Mouse (Mus musculus): ENCODE data around the gene Tubb4b. TPM values are rescaled to one million over a fixed set of nuclear protein-coding genes. Genes with fewer than 3 reads are reported as not detected.

Tubb4b gene
- polyA plus RNA-seq, 1 experiment from 2014 or later = 361 TPM

GRCm38 (mm10) chr2:25230581-25230980 lies 6.1 kb upstream of the Tubb4b start:
- H3K4me1 ChIP-seq (replicated peaks) = peaks cover 14% of the 10 kb centered on the region
- H3K27ac ChIP-seq (replicated peaks) = no peak overlapping the region
- no peaks in the 10 kb centered on the region for H3K36me3 ChIP-seq
- no peaks in the 10 kb centered on the region; the same call in 1 of the 2 replicates for H3K27me3 ChIP-seq
- no peak overlapping the region for H3K4me3 ChIP-seq
- no peak for ATAC-seq (ENCODE audit: low read depth)
- 91% methylated on average over 7 of the region's 7 CpGs for WGBS
- no peak overlapping the region for H3K4me2 ChIP-seq
- no peaks in the 10 kb centered on the region for H3K9me3 ChIP-seq
- H3K9ac ChIP-seq = no peak overlapping the region; the same call in 1 of the 2 replicates

- no peak for ATAC-seq (ENCODE audit: low read depth)
- Histone ChIP-seq H3K4me2 (no peak overlapping the region), H3K4me1 (replicated peaks) (peaks cover 18% of the 10 kb centered on the region), H3K4me3 (no peak overlapping the region), H3K9ac (no peak overlapping the region), H3K36me3 (no peaks in the 10 kb centered on the region), H3K27me3 (no peaks in the 10 kb centered on the region; the same call in 1 of the 2 replicates), H3K27ac (replicated peaks) (no peak overlapping the region), H3K9me3 (no peaks in the 10 kb centered on the region)
- 85% methylated on average over 5 of the region's 5 CpGs for WGBS
Observed at GRCm38 (mm10) chr2:25229582-25229981, 5.1 kb upstream of the Tubb4b start.

DNA sequence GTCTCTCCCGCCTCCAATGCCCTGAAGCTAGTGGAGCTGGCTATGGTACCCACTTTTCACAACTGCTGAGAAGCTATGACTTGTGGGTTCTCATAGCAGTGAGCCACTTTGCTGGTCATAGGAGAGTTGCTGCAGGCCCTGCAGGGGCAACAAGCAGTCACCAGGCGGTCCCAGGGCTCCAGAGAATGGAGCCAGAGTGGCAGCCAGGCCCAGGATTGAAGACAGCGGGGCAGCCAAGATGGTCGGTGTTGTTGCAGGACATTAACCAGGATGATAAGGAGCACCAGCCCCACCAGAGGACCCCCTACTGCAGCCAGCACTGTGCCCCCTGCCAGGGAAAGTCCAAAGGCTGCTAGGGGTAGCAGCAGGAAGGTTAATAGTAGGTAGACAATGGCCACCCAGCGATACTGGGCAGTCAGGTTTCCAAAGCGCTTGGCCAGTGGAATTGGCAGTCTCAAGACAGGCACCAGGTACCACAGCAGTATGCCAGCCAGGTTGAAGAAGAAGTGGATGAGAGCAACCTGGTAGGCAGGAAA lies 4.6 kb upstream of the Tubb4b start:
- ATAC-seq (ENCODE audit: low read depth) = no peak
- Histone ChIP-seq H3K36me3 (no peaks in the 10 kb centered on the region), H3K9ac (peak overlapping the region; percentile 44; the same call in 1 of the 2 replicates), H3K27ac (replicated peaks) (no peak overlapping the region; the same call in 1 of the 2 replicates), H3K4me2 (peak overlapping the region; percentile 42), H3K4me1 (replicated peaks) (peaks cover 18% of the 10 kb centered on the region), H3K9me3 (no peaks in the 10 kb centered on the region), H3K4me3 (peak overlapping the region; percentile 20; the same call in 1 of the 2 replicates), H3K27me3 (no peaks in the 10 kb centered on the region; the same call in 1 of the 2 replicates)
- WGBS = 68% methylated on average over 6 of the region's 6 CpGs

DNA sequence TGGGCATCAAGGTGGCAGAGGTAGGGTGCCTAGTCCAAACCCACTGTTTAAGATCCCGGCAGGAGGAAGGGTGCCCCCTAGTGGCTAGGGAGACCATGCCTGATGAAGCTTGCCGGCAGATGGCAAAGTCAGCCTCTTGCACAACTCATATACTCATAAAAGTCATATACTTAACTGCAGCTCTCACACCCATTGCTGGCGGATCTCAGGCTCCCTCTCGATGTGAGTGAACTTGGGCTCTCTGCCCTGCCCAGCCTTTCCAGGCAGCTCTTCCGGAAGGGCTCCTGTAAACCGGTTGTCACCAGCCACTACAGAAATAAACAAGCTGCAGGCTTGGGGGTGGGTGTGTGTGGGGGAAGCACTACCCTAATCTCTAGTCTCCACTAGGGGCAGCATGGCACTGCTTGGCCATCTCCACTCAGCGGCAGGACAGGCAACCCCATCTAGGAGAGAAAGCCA lies 4.0 kb upstream of the Tubb4b start:
- no peak for ATAC-seq (ENCODE audit: low read depth)
- H3K36me3 ChIP-seq = no peaks in the 10 kb centered on the region
- peak overlapping the region; percentile 20 for H3K4me3 ChIP-seq
- H3K9me3 ChIP-seq = no peaks in the 10 kb centered on the region
- WGBS = 0% methylated on average over 7 of the region's 7 CpGs
- H3K4me1 ChIP-seq (replicated peaks) = peaks cover 23% of the 10 kb centered on the region
- H3K9ac ChIP-seq = peak overlapping the region; percentile 44; the same call in 1 of the 2 replicates
- peak overlapping the region; percentile 42 for H3K4me2 ChIP-seq
- H3K27ac ChIP-seq (replicated peaks) = peak overlapping the region; percentile 69; the same call in 1 of the 2 replicates
- H3K27me3 ChIP-seq = no peaks in the 10 kb centered on the region; the same call in 1 of the 2 replicates

DNA sequence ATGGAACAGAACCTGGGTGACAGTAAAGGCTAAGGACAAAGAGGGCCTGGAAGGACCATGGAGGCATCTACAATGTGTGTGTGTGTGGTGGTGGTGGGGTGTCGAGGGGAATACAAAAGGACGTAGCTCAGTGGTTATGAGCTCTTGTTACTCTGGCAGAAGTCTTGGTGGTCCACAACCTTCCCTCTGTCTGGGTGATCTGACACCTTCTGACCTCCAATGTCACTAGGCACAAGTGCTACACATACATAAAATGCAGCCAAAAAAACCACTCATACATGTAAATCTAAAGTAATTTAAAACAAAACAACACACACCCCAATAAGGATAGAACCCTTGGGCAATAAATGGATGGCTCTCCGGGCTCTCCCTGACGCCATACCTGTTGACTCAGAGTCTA lies 2.9 kb upstream of the Tubb4b start:
- Histone ChIP-seq H3K4me2 (no peak overlapping the region), H3K36me3 (no peaks in the 10 kb centered on the region), H3K4me1 (replicated peaks) (peaks cover 30% of the 10 kb centered on the region), H3K4me3 (no peak overlapping the region), H3K9ac (no peak overlapping the region), H3K27me3 (no peaks in the 10 kb centered on the region; the same call in 1 of the 2 replicates), H3K27ac (replicated peaks) (no peak overlapping the region), H3K9me3 (no peaks in the 10 kb centered on the region)
- WGBS = 85% methylated on average over 4 of the region's 4 CpGs
- no peak for ATAC-seq (ENCODE audit: low read depth)

- peaks cover 30% of the 10 kb centered on the region for H3K4me1 ChIP-seq (replicated peaks)
- no peak for ATAC-seq (ENCODE audit: low read depth)
- 81% methylated on average over 5 of the region's 5 CpGs for WGBS
- H3K4me2 ChIP-seq = no peak overlapping the region
- H3K9ac ChIP-seq = no peak overlapping the region
- H3K4me3 ChIP-seq = no peak overlapping the region
- H3K36me3 ChIP-seq = peaks cover 5% of the 10 kb centered on the region
- H3K27ac ChIP-seq (replicated peaks) = no peak overlapping the region
- no peaks in the 10 kb centered on the region for H3K9me3 ChIP-seq
- no peaks in the 10 kb centered on the region; the same call in 1 of the 2 replicates for H3K27me3 ChIP-seq
Observed at GRCm38 (mm10) chr2:25226864-25227263, 2.4 kb upstream of the Tubb4b start.

DNA sequence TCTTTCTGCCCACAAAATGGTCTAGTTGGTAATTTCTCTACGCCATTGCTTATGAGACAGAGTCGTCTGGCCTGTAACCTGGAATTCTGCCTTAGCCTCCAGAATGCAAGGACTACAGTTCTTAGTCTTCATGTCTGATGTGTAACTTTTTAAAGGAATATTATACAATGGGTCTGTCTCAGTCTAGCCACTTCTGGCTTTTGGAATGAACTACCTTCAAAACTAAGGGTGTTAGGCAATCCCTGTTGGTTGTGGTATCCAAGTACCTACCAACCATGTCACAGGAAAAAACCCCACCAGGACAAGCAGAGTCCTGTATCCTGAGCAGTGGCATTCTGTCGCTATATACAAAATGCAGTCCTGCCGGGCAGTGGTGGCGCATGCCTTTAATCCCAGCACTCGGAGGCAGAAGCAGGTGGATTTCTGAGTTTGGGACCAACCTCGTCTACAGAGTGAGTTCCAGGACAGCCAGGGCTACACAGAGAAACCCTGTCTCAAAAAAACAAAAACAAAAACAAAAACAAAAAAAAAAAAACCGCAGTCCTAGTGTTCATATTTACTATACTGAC lies 1.4 kb upstream of the Tubb4b start:
- peaks cover 30% of the 10 kb centered on the region for H3K4me1 ChIP-seq (replicated peaks)
- no peak for ATAC-seq (ENCODE audit: low read depth)
- H3K27ac ChIP-seq (replicated peaks) = peak overlapping the region; percentile 97
- peak overlapping the region; percentile 55 for H3K4me2 ChIP-seq
- H3K9ac ChIP-seq = peak overlapping the region; percentile 74; the same call in 1 of the 2 replicates
- 82% methylated on average over 8 of the region's 8 CpGs for WGBS
- H3K4me3 ChIP-seq = no peak overlapping the region
- peaks cover 14% of the 10 kb centered on the region for H3K36me3 ChIP-seq
- H3K9me3 ChIP-seq = no peaks in the 10 kb centered on the region
- H3K27me3 ChIP-seq = no peaks in the 10 kb centered on the region; the same call in 1 of the 2 replicates

GRCm38 (mm10) chr2:25224766-25225752 lies 557 bp upstream of the Tubb4b start:
- 2% methylated on average over 41 of the region's 41 CpGs for WGBS
- Histone ChIP-seq H3K27ac (replicated peaks) (peak overlapping the region; percentile 97), H3K4me3 (peak overlapping the region; percentile 50), H3K27me3 (no peaks in the 10 kb centered on the region), H3K4me1 (replicated peaks) (peaks cover 30% of the 10 kb centered on the region), H3K9ac (peak overlapping the region; percentile 74), H3K9me3 (no peaks in the 10 kb centered on the region), H3K4me2 (peak overlapping the region; percentile 55), H3K36me3 (peaks cover 14% of the 10 kb centered on the region)
- peak; percentile 97 for ATAC-seq (ENCODE audit: low read depth)

DNA sequence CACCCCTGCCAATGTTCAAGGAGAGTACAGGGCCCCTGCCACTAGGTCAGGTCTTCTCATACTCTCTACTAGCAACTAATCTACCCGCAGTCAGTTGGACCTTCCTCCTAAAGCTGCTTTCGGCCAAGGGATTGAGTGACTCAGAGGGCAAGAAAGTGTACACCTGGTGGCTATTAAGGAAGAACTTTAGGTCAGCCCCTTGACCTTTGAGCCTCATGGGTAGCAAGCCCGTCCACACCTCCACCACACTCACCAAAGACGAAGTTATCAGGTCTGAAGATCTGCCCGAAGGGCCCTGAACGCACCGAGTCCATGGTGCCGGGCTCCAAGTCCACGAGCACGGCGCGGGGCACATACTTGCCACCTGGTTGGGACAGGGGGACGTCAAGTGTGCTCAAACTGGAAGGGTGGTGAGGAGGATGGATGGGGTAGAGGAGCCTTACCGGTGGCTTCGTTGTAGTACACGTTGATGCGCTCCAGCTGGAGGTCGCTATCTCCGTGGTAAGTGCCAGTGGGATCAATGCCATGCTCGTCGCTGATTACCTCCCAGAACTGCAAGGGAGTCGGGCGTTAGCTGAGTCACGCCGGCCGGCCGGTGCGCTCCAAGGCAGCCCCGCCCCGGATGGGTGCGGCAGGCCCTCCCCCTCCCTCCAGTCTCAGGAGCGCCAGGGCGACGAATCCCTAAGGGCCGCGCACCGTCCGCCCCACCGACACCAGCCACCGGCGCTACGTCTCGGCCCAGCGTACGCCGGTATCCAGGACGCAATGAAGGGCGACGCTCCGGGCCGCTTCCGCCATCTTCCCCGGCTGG lies 616 bp downstream of the Tubb4b start:
- 3% methylated on average over 51 of the region's 53 CpGs for WGBS
- Histone ChIP-seq H3K4me1 (replicated peaks) (peaks cover 27% of the 10 kb centered on the region), H3K36me3 (peaks cover 14% of the 10 kb centered on the region), H3K9ac (peak overlapping the region; percentile 91), H3K4me3 (peak overlapping the region; percentile 94), H3K27me3 (no peaks in the 10 kb centered on the region), H3K9me3 (no peaks in the 10 kb centered on the region), H3K4me2 (peak overlapping the region; percentile 96), H3K27ac (replicated peaks) (peak overlapping the region; percentile 95)
- peak; percentile 29 for ATAC-seq (ENCODE audit: low read depth)

GRCm38 (mm10) chr2:25221331-25221772 lies 3.1 kb downstream of the Tubb4b start:
- H3K27me3 ChIP-seq = no peaks in the 10 kb centered on the region
- ATAC-seq (ENCODE audit: low read depth) = no peak
- no peak overlapping the region for H3K4me3 ChIP-seq
- no peak overlapping the region for H3K27ac ChIP-seq (replicated peaks)
- no peak overlapping the region for H3K4me2 ChIP-seq
- peaks cover 14% of the 10 kb centered on the region for H3K36me3 ChIP-seq
- 70% methylated on average over 5 of the region's 5 CpGs for WGBS
- no peaks in the 10 kb centered on the region for H3K9me3 ChIP-seq
- peaks cover 20% of the 10 kb centered on the region for H3K4me1 ChIP-seq (replicated peaks)
- H3K9ac ChIP-seq = no peak overlapping the region

GRCm38 (mm10) chr2:25218445-25218844 lies 6.1 kb downstream of the Tubb4b start, which contains the start of gene Fam166a:
TSS of gene Fam166a (plus strand) at chr2:25218745.
- no peak within 1 kb of the TSS for H3K4me2 ChIP-seq
- peaks cover 7% of the 10 kb centered on the region for H3K4me1 ChIP-seq (replicated peaks)
- no peak within 1 kb of the TSS for H3K4me3 ChIP-seq
- H3K36me3 ChIP-seq = peaks cover 14% of the 10 kb centered on the region
- no peak within 1 kb of the TSS for H3K27ac ChIP-seq (replicated peaks)
- ATAC-seq (ENCODE audit: low read depth) = no peak
- no peaks in the 10 kb centered on the region for H3K9me3 ChIP-seq
- peaks cover 9% of the 10 kb centered on the region; the same call in 1 of the 2 replicates for H3K27me3 ChIP-seq
- H3K9ac ChIP-seq = no peak within 1 kb of the TSS

Measured in neural tube, embryonic 13.5 days (tissue).